Mouse (Mus musculus) MEL (cell line): ENCODE results near the gene Golga2.
A peak's percentile ranks its signal among the peaks of the same experiment; 100 is the strongest.

Source experiments
- CHD1 ChIP-seq: IDR thresholded peaks from 2 replicates; pipeline ENCODE4 v1.6.1; 2012; ENCODE audit warnings: low read depth, mild to moderate bottlenecking, inconsistent platforms, low read length, improper control_type of control experiment
- CTCF ChIP-seq, 3 experiments: IDR thresholded peaks in 2 of 3; conservative IDR thresholded peaks in 1 of 3; 2 replicates each; pipeline ENCODE4 v1.5.1; 2011 to 2012; ENCODE audit warnings: low read length in 3 of 3, low read depth in 2 of 3, mild to moderate bottlenecking in 2 of 3, improper control_type of control experiment in 1 of 3, inconsistent platforms in 1 of 3, mixed read lengths in 1 of 3, moderate library complexity in 1 of 3; ENCODE audit not compliant: control insufficient read depth in 1 of 3, insufficient read depth in 1 of 3, poor library complexity in 1 of 3, severe bottlenecking in 1 of 3
- EP300 ChIP-seq, 2 experiments: IDR thresholded peaks; 2 replicates each; pipeline ENCODE4 v1.6.1; 2011; ENCODE audit warnings: improper control_type of control experiment in 2 of 2, low read length in 2 of 2, low read depth in 1 of 2, mild to moderate bottlenecking in 1 of 2
- POLR2A ChIP-seq, 2 experiments: IDR thresholded peaks; 2 replicates each; pipeline ENCODE4 v1.6.1; 2011 to 2012; ENCODE audit warnings: low read length in 2 of 2, mild to moderate bottlenecking in 2 of 2, control low read depth in 1 of 2, improper control_type of control experiment in 1 of 2, low read depth in 1 of 2, moderate library complexity in 1 of 2; ENCODE audit not compliant: control insufficient read depth in 1 of 2, insufficient read depth in 1 of 2, poor library complexity in 1 of 2
- RAD21 ChIP-seq: IDR thresholded peaks from 2 replicates; pipeline ENCODE4 v1.6.1; 2011; ENCODE audit warnings: mild to moderate bottlenecking, low read depth, low read length, improper control_type of control experiment

- peak; percentile 17 for TF ChIP-seq RAD21
- no peak for TF ChIP-seq POLR2A (IDR thresholded peaks at IDR 0.05; ENCODE audit: control insufficient read depth in 1 of 2, insufficient read depth in 1 of 2, low read depth in 1 of 2, low read length in 2 of 2, poor library complexity in 1 of 2)
- TF ChIP-seq EP300 (IDR thresholded peaks at IDR 0.05; ENCODE audit: low read depth in 1 of 2, low read length in 2 of 2) = no peak
- no peak for TF ChIP-seq CHD1
- TF ChIP-seq CTCF (IDR thresholded peaks at IDR 0.05 in 2 of 3, conservative IDR thresholded peaks at IDR 0.05 in 1 of 3; ENCODE audit: control insufficient read depth in 1 of 3, insufficient read depth in 1 of 3, low read depth in 2 of 3, low read length in 3 of 3, poor library complexity in 1 of 3, severe bottlenecking in 1 of 3) = peak; percentile 78 to 98 (median 83)
Observed at GRCm38 (mm10) chr2:32307941-32308760, 21.0 kb downstream of the Golga2 start.
